Mouse (Mus musculus) telencephalon, adult 2 months (tissue): ENCODE data around the gene Smarcc2.
"Not testable (repeated sequence)": the region's sequence is repeated elsewhere in the genome, so short reads cannot be mapped to it uniquely, and the experiment has no call there.

Experiments used
- DNase-seq: peaks from one replicate; pipeline ENCODE4 v3.0.0-alpha.2; 2011; ENCODE audit warnings: low read depth, low spot score

Gene Smarcc2

DNA sequence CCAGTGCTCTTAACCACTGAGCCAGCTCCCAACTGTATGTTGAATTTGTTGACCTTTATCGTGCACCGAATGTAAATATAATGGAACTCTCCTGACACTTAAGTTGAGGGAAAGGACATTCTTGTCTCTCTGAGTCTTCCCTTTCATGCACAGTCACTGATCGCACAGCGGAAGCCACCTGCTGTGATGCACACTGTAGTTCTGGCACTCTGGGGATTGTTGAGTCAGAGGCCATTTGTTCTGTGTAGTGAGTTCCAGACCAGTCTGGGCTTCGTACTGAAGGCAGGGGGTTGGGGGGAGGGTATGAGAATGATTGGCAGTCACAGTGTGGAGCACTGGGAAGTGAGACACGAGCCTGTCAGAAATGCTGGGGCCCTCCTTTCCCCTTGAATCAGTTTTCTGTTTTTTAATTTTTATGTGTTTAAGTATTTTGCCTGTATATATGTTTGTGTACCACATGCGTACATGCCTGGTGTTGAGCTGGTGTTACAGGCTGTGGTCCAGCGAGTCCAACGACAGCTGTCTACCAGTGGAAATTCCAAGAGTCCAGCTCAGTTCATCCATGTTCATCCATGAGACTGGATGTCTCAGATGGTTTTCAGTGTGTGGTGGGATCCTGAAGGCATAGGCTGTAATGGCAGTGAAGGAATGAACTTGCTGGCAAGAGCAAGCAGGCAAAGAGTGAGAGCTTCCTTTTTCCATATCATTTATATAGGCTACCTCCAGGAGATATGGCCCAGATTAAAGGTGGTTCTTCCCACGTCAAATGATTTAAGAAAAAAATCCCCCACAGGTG is 17.5 kb upstream of the Smarcc2 start:
- DNase-seq, result no peak

GRCm38 (mm10) chr10:128442718-128443117 is 16.3 kb upstream of the Smarcc2 start:
- no peak for DNase-seq

- DNase-seq, result no peak
These were observed 14.7 kb upstream of the Smarcc2 start for GRCm38 (mm10) chr10:128444354-128444753.

GRCm38 (mm10) chr10:128445407-128445806 is 13.6 kb upstream of the Smarcc2 start:
- DNase-seq, result no peak

DNA sequence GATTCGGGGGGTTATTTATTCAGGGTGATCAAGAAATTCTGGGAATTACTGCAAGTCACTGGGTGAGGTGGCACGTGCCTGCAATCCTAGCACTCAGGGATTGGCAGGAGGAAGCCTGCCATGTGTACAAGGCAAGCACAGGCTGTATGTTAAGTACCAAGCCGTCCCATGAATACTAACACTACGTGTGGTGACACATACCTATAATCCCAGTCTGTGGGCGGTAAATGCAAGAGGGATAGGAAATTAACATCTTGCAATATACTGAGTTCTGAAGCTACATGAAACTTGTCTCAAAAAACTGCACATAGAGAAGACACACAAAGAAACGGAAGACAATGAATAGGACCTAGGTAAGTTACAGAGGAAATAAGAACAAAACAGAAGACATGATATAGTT is 8.0 kb upstream of the Smarcc2 start:
- no peak for DNase-seq

GRCm38 (mm10) chr10:128454471-128454870 is 4.6 kb upstream of the Smarcc2 start:
- DNase-seq, result no peak

DNA sequence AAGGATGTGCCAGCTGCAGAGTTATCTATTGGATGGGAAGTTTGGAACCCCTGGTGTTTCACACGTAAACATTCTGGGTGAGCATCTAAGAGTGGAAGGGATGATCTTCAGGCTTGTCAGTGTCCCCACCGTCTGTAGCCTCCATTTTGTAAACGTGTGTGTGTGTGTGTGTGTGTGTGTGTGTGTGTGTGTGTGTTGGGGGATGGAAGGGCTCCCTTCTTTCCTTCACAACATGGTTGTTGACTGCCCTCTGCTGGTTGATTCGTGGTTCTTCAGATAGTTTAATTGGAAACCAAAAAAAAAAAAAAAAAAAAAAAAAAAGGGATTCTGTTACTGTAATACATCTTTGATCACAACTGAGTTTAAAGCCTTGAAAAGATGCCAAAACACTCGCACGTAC is 3.8 kb upstream of the Smarcc2 start:
- DNase-seq, result peak; percentile 88

GRCm38 (mm10) chr10:128457676-128458075 is 1.4 kb upstream of the Smarcc2 start:
- no peak for DNase-seq

DNA sequence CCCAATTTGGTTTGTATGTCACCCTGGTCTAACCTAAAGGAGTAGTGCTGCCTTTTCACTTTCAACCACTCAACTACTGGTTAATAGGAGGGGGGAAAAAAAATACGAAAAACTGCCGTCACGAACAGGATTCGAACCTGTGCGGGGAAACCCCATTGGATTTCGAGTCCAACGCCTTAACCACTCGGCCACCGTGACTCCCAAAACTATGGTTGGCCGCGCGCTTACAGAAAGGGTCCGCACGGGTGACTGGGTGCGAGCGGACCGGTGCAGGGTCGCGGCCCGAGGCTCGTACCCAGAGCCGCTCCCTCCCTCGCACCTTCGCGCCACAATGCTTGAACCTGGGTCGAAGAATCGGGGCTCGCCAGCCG is 715 bp upstream of the Smarcc2 start:
- peak; percentile 56 for DNase-seq

- DNase-seq, result no peak
These were observed 591 bp downstream of the Smarcc2 start for GRCm38 (mm10) chr10:128459409-128460269.

GRCm38 (mm10) chr10:128460270-128460630 is 1.2 kb downstream of the Smarcc2 start:
- no peak for DNase-seq

DNA sequence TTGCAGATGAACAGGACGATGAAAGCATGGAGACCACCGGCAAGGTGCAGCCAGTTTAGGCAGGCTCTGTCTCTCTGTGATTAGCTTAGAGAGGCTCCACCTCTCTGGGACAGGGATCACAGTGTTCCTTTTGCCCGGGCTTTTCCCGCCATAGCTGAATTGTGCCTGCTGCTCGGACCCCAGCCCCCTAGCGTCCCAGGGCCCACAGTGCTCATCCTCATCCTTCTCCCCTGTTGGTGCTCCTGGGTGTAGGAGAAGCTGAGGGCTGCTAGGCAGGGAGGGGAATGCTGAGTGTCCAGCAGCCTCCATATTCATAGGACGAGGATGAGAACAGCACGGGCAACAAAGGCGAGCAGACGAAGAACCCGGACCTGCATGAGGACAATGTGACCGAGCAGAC is 15.3 kb downstream of the Smarcc2 start:
- DNase-seq, result no peak

GRCm38 (mm10) chr10:128486370-128486769 is 27.3 kb downstream of the Smarcc2 start:
- no peak for DNase-seq

DNA sequence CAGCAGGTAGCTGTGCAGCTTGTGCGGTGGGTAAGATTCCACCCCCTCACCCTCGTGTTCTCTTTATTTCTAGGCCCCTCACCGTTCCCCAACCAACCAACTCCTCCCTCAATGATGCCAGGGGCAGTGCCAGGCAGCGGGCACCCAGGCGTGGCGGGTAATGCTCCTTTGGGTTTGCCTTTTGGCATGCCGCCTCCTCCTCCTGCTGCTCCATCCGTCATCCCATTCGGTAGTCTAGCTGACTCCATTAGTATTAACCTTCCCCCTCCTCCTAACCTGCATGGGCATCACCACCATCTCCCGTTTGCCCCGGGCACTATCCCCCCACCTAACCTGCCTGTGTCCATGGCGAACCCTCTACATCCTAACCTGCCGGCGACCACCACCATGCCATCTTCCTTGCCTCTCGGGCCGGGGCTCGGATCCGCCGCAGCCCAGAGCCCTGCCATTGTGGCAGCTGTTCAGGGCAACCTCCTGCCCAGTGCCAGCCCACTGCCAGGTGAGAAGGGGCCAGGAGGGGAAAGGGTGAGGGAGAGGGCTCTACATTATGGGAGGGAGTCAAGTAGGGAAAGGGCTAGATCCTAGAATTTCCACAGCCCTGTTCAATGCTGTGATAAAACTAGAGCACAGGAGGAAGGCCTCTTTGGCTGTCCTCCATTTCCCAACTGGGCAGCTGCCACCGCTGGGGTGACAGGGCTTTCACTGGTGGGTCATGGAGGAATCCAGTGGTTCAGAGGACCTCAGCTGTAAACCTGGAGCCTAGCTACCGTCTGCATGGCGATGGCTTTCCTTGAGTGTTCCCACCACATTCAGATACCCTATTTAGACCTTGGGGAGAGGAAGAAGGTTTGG is 29.0 kb downstream of the Smarcc2 start:
- no peak for DNase-seq

GRCm38 (mm10) chr10:128488776-128489175 is 29.7 kb downstream of the Smarcc2 start:
- DNase-seq, result no peak

- DNase-seq, result no peak
These were observed 30.3 kb downstream of the Smarcc2 start for GRCm38 (mm10) chr10:128489380-128489779.

- DNase-seq, result no peak
These were observed 30.7 kb downstream of the Smarcc2 start for GRCm38 (mm10) chr10:128489785-128490184.

GRCm38 (mm10) chr10:128490232-128490631 is 31.2 kb downstream of the Smarcc2 start:
- DNase-seq, result no peak

GRCm38 (mm10) chr10:128490912-128491311 is 31.9 kb downstream of the Smarcc2 start:
- no peak for DNase-seq

DNA sequence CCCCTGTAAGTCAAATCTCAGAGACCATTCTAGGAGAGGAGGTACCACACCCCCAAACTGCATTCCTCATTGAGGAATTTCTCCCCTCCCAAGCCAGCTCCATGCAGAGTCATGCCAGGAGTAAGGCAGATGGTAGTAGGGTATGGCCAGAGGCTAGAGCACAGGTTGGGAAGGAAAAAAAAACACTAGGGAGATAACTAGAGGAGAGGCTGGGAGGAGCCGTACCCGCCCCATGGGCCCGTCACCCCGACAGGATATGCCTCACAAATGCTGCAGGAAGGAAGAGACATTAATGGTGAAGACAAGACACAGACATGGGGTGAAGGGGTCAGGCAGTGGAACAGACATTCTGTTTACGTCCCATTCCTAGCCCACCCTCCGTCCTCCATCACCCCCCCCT is 32.4 kb downstream of the Smarcc2 start:
- DNase-seq, result no peak

GRCm38 (mm10) chr10:128492051-128492450 is 33.0 kb downstream of the Smarcc2 start:
- not testable (repeated sequence) for DNase-seq
